Mouse (Mus musculus): ENCODE results near the gene Mctp1. TPM values are rescaled to one million over a fixed set of nuclear protein-coding genes. Genes with fewer than 3 reads are reported as not detected.
"Not testable (repeated sequence)": the region's sequence is repeated elsewhere in the genome, so short reads cannot be mapped to it uniquely, and the experiment has no call there.

Gene Mctp1
- total RNA-seq, 2 experiments from 2014 or later, result 20.5 to 44.8 TPM

DNA sequence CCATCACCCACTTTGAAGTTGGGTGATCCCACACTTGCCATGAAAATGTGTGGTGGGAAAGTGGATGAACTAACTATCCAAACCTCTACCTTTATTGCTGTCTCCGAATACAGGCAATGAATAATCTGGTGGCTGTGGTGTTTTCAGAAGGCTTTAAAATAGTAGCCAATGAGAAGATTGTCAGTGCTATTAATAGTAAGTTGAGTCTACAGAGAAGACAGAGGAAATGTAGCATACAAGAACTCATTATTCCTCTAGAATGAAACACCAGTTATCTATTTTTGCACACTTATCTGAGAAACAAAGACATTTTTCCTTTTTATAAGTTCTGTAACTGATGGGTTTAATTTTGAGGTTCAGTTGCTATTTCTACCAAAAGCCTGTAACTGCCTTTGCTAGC is 63.2 kb downstream of the Mctp1 start:
- ATAC-seq (replicated peaks; ENCODE audit: low FRiP score, poor library complexity, severe bottlenecking), result no peak

DNA sequence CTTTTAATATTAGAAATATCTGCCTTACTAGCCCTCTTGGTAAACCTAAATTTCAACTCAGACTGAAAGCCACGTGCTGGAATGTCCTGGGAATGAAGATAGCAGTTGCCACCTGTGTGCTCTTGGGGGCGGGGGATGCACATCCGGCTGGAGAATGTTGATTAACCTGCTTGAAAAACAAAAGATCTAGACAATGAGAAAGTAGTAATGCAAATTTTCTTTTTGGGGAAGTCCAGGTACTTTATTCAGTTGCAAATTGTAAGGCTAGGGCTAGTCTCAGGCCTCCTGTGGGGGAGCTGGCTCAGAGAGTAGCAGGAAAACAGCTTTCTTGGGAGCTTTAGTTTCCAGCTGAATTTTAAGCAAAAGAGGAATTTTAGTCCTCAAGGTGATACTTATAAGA is 67.2 kb downstream of the Mctp1 start:
- not testable (repeated sequence) for ATAC-seq (replicated peaks; ENCODE audit: low FRiP score, poor library complexity, severe bottlenecking)

DNA sequence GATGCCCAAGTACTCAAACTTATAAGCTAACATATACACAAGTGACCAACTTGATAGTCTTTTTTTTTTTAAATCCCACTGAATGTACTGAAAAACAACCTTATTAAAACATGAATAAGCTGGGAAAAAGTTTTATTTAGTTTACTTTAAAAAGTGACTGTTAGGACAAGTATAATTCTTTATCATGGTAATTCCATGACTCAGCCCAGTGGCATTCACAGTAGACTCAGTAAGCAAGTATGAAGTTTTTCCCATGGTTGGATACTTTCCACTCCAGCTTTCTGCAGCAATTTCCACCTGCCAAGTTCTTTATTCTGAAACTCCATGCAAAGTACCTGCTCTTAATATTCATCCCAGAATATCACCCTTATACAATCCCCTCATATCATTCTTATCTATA is 97.3 kb downstream of the Mctp1 start:
- no peak for ATAC-seq (replicated peaks; ENCODE audit: low FRiP score, poor library complexity, severe bottlenecking)

DNA sequence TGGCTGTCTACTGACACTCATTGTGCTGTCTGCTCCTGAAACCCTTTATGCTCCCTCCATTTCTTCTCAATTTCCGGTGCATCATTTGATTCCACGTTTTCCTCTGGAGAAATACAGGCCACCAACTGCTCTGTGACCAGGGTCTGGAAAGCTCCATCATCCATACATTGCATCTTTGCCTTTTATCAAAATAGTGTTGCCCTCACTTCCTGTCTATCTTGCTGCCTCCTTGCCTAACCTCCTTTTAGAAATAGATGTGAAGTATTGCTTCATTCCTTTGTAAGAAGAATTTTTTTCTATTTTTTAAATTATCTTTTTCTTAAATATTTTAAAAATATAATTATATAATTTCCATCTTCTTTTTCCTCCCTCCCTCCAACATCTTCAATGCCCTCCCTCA is 98.7 kb downstream of the Mctp1 start:
- ATAC-seq (replicated peaks; ENCODE audit: low FRiP score, poor library complexity, severe bottlenecking), result no peak

DNA sequence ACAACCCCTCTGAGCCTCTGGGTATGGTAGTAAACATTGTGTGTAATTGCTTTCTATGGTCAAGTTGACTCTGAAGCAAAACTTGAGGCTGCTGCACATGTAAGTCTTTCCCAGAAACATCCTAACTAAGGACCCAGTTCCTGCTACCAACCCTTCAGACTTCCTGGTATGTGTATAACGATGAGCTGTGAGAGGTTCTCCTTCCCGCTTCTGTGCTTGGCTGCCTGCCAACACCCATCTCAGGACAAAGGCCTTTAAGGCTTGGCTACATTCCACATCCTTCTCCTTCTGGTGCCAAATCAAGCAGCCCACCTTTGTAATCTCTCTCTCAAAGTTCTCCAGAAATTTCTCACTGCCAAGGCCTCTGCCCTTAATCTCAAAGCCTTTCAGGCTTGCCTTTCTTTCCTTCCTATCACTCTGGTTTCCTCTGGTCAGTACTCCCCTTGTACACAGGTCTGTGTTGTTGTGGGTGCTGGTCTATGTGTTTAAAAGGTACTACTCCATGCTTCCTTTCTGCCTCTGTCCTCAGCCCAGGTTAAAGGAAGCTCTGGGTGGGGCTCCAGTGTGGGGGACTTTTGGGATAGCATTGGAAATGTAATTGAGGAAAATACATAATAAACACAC is 99.9 kb downstream of the Mctp1 start:
- no peak for ATAC-seq (replicated peaks; ENCODE audit: low FRiP score, poor library complexity, severe bottlenecking)

DNA sequence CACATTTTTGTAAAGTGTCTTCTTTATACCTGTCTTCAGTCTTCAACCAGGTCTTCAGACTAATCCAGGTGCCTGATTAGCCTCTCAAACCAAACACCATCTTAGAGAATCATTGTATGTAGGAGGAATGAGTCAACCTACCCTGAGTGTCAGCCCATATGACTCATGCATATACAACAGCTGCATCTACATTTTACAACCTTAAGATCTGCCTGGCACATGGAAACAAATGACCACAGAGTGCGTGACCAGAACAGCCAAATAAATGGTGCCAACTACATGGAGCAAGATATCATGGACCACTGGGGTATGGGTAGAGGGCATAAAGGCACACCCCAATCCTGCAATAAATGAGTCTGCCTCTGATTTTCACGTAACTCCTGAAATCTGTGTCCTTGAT is 131.6 kb downstream of the Mctp1 start:
- no peak for ATAC-seq (replicated peaks; ENCODE audit: low FRiP score, poor library complexity, severe bottlenecking)

DNA sequence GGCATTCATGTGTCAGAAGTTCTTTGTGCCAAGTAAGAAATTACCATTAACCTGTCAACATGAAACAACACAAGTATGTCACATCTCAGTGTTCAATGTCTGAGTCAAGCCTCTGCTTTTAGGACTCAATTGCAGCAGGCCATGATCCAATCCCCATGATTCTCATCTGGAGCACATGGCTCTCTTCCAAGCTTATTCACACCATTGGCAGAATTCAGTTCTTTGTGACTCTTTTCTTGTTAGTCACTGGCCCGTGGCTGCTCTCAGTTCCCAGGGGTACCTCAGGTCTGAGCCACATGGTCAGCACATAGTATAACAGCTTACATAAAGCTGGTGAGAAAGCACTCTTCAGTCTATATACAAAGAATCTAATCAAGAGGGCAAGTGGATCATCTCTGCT is 138.8 kb downstream of the Mctp1 start:
- ATAC-seq (replicated peaks; ENCODE audit: low FRiP score, poor library complexity, severe bottlenecking), result no peak

DNA sequence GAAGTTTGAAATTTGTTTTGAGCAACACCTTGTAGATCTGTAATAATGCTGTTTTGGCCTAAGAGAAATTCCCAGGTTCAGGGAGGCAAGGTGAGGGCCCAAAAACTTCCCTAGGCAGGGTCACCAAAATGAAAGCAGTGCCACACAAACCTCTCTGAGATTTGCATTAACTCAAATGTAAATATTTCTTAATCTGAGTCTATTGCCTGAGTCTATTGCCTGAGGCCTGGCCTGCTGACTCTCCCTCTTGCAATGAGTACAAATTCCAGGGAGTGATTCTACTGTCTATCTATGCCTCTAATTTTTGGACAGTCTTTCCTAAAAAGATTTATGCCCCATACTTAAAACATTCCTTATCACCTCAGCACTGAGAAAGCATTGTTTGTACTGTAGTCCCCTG is 143.0 kb downstream of the Mctp1 start:
- ATAC-seq (replicated peaks; ENCODE audit: low FRiP score, poor library complexity, severe bottlenecking), result no peak

DNA sequence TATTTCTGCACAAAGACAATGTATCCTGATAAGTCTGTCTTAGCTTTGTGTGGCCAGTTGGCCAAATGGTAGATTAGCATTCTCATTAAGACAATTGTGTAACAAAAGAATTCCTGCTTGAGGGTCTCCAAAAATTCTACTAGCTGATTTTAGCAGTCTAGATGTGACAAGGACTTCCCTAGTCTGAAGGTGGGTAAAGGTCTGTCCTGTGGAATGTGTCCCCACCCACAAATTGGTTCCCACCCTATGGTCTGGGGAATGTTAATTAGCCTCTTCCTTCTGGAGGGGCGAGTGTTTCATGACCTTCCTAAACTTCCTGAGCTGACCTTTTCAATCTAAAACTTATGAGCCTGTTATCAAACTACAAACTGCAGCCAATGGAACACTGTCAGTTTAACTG is 143.4 kb downstream of the Mctp1 start:
- ATAC-seq (replicated peaks; ENCODE audit: low FRiP score, poor library complexity, severe bottlenecking), result no peak

DNA sequence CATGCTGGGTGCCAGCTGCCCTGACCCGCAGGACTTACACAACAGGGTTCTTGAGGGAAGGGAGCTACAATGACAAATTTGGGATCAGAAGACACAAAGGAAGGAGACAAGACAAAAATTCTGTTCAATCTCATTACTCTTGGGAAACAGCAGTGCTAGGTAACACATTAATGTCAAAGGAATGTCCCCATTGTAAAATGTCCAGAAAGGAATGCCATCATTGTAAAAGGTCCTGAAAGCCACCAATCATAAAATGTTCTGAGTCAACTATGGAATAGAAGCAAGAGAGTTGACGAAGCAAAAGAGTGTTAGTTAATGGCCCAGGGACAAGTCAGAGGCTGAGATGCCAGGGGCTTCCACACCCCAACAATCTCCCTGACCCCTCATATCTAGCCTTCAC is 145.6 kb downstream of the Mctp1 start:
- ATAC-seq (replicated peaks; ENCODE audit: low FRiP score, poor library complexity, severe bottlenecking), result no peak

DNA sequence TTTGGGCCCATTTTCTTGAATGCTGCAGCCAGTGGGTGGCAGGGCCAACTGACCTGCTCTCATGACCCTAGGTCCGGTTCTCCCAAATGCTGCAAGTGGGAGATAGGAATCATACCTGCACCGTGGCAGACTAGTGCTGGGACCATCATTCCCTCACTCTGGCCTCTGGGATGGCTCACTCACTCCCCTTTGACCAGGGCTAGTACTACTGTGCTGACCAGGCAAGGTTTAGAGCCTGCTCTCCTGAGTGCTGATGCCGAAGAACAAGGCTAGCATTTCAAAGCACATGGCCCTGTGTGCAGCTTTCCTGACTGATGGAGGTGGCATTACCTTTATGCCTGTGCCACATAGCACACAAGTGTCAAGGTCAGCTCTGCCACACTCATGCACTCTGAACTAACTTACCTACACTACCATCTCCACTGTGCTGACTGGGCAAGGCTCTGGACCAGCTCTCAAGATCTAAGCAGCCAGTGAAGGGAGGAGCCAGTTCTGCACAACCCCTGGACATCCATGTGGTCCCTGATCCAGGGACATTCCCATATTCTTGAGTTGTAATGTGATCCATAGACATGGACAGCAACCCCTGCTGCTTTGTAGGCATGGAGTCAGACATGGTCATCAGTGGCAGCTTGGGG is 146.7 kb downstream of the Mctp1 start:
- no peak for ATAC-seq (replicated peaks; ENCODE audit: low FRiP score, poor library complexity, severe bottlenecking)

DNA sequence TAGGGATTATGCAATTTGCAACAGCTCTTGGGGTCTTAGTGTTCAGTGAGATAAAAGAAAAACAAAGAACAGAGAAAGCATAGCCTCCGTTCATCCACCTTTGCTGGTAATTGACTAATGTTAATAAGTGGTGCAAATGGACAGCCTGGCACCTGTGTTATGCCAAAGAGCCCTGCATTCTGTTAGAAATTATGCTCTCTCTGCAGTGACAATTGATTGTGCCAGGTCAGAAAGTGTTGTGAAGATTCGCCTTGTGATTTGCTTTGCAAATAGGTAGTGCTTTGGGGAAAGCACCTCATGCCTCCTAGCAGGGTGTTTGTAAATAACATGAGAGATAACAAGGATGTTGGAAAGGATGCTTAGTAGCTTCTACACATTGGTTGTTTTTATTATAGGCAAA is 163.5 kb downstream of the Mctp1 start:
- no peak for ATAC-seq (replicated peaks; ENCODE audit: low FRiP score, poor library complexity, severe bottlenecking)

DNA sequence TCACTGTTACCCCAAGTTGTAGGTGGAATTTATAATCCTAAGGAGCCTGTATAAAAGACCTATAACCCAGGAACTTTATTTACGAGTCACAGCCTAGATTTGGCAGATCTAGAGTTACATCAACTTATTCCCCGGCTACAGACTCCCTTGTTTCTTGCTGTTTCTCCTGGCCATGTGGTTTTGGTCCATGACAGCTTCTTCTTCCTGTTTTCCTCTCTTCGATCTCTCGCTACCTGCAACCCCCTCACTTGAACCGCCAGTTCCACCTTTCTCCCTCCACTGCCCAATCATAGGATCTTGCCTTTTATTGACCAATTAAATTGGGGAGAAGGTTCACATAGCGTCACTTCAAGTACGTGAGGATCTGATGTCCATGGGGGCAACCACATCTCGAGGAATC is 176.6 kb downstream of the Mctp1 start:
- no peak for ATAC-seq (replicated peaks; ENCODE audit: low FRiP score, poor library complexity, severe bottlenecking)

DNA sequence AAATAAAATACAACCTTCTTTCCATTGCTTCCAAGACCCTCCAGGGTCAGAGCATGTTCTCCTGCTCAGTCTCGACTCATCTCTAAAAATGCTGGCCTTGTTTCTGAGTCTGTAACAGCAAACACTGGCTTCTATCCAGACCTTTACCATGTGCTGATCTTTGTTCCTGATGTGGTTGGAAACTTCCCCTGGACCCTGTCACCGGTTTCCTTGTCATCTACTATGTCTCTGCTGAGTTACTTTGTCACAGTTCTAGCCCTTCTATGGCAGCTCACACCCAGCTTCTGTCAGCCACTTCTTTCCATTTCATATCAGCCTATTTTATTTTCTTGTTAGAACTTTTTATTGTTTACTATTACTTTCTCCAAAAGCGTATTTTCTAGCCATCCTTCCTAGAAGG is 177.3 kb downstream of the Mctp1 start:
- ATAC-seq (replicated peaks; ENCODE audit: low FRiP score, poor library complexity, severe bottlenecking), result no peak

DNA sequence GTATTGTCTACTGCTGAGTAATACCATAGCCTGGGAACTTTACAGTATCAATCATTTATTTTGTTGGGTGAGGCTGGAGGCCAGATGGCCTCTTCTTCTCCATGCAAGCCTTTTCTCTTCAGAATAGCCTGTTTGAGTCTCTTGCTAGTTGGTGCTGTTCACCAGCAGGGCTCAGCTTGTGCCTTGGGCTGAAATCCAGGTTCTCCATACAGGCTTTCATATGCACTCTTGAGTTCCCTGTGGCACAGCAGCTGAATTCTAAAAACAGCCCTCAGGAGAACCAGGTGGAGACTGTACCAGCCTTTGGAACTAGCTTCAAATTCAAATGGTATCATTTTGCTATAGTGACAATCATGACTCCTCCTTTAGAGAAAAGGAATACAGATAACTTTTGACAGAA is 179.7 kb downstream of the Mctp1 start:
- ATAC-seq (replicated peaks; ENCODE audit: low FRiP score, poor library complexity, severe bottlenecking), result no peak

DNA sequence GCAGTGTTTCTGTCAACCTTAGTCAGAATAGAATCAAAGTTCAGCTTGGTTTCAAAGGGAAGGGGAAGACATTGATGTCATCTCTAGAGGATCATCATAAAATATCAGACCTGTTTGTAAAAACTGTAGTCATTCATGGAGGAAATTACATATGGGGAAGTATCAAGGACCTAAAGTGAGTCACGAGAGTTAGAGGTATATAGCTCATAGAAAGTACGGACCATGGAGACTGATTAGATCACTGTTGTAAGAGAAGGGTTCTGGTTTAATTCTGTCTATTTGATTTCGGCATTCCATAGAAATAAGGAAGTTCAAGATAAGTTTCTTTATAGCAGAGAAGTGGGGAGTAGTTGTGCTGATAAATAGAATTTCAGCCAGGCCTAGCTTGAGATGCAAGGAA is 181.7 kb downstream of the Mctp1 start:
- no peak for ATAC-seq (replicated peaks; ENCODE audit: low FRiP score, poor library complexity, severe bottlenecking)

DNA sequence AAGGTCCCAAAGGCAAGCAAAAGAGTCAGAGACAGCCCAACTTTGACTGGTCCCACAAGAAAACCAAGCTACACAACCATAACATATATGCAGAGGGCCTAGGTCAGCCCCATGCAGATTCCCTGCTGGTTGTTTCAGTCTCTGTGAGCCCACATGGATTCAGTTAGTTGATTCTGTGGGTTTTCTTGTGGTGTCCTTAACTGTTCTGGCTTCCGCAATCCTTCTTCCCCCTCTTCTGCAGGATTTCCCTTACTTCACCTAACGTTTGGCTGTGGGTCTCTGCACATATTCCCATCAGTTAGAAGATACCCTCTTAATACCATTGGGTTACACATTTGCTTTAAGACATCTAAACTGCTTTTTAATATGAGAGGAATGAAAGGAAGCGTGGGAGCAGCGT is 183.1 kb downstream of the Mctp1 start:
- no peak for ATAC-seq (replicated peaks; ENCODE audit: low FRiP score, poor library complexity, severe bottlenecking)

DNA sequence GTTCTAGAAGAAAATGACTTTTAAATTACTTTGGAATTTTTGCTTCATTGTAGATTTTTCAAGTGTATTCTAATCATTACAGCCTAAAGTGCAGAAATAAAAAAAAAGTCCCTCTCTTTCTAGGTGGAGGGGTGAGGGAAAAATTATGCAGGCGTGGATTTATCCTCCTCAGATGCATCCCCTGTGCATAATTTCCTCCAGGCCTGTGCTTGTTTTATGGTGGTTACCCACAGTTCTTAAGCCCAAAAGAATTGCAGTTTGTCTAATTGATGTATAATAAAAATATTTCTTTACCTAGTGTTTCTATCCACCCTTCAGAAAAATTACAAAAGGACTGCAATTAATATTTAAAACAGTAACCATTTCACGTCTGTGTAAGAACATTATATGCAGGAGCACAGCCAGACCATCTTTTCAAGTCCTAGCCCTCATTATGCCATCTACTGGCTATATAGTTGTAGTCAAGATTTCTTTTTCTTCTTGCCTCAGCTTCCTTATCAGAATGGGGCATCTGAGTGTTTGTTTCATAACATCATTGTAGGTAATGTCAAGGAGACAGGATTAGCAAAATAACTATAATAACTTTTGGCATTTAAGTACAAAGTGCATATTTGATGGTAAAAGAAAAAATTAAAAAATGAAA is 184.4 kb downstream of the Mctp1 start:
- ATAC-seq (replicated peaks; ENCODE audit: low FRiP score, poor library complexity, severe bottlenecking), result no peak

DNA sequence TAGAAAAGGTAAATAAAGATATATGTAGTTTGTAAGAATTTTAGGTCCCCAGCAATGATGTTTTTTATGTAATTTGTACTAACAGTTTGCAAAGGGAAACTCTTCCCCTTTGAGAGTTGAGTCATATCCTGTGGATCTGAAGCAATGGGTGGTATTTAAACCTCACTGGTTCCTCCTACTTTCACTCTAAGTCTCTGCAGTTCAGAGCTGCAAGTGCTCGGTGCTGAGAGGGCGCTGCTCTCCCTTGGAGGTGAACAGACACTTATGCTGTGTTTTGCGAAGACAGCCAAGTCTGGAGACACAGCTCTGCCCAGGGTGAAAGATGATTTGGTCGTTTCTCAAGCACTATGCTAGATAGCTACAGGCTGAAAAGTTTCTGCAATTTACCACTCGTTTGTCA is 195.1 kb downstream of the Mctp1 start:
- ATAC-seq (replicated peaks; ENCODE audit: low FRiP score, poor library complexity, severe bottlenecking), result no peak

DNA sequence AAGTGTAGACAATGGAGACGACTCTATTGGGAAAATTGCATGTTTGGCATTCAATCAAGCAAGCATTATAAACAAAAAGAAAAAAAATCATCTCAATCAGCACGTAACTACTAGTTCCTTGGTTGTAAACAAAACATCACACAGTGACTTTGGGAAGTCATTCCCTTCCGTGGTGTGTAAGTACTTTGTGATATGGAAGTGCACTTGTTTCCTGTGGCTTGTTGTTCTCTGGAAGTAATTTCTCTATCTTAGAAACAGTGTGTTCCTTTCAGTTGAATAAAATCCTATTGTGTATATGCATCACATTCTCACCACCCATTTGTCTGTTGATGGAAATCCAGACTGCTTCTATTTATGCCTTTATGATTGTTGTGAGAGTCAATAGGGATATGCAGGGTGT is 201.1 kb downstream of the Mctp1 start:
- no peak for ATAC-seq (replicated peaks; ENCODE audit: low FRiP score, poor library complexity, severe bottlenecking)

DNA sequence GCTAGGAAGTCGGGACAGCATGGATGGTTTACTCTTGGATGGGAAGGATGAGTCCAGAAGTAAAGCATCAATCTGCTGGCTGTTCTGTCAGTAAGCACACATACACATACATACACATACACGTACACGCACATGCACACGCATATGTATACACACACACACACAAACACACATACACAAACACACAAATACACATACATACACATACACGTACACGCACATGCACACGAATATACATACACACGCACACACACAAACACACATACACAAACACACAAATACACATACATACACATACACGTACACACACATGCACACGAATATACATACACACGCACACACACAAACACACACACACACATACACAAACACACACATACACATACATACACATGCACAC is 206.4 kb downstream of the Mctp1 start:
- not testable (repeated sequence) for ATAC-seq (replicated peaks; ENCODE audit: low FRiP score, poor library complexity, severe bottlenecking)

DNA sequence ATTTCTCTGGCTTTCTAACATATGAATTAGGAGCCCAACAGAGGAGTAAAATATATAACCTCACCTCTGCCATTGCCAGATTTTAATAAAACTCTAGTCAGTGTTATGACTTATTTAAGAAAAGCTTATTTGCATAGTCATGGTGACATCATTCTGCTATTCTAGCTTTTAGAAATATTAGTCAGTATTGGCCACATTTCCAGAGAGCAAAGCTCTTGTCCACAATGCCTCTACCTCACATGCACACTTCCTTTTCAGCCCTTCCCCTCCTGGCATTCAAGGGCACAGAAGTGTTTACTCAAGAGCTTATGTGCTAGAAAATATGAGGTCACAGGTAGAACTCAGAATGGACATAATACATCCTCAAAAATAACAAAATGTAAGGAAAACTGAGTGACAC is 206.9 kb downstream of the Mctp1 start:
- ATAC-seq (replicated peaks; ENCODE audit: low FRiP score, poor library complexity, severe bottlenecking), result no peak
